Mouse (Mus musculus): ENCODE data around the gene Tmem115. TPM values are rescaled to one million over a fixed set of nuclear protein-coding genes. Genes with fewer than 3 reads are reported as not detected.
A peak's percentile ranks its signal among the peaks of the same experiment; 100 is the strongest.

Tmem115 gene
- polyA plus RNA-seq, 1 experiment from 2014 or later, result 48.1 TPM

DNA sequence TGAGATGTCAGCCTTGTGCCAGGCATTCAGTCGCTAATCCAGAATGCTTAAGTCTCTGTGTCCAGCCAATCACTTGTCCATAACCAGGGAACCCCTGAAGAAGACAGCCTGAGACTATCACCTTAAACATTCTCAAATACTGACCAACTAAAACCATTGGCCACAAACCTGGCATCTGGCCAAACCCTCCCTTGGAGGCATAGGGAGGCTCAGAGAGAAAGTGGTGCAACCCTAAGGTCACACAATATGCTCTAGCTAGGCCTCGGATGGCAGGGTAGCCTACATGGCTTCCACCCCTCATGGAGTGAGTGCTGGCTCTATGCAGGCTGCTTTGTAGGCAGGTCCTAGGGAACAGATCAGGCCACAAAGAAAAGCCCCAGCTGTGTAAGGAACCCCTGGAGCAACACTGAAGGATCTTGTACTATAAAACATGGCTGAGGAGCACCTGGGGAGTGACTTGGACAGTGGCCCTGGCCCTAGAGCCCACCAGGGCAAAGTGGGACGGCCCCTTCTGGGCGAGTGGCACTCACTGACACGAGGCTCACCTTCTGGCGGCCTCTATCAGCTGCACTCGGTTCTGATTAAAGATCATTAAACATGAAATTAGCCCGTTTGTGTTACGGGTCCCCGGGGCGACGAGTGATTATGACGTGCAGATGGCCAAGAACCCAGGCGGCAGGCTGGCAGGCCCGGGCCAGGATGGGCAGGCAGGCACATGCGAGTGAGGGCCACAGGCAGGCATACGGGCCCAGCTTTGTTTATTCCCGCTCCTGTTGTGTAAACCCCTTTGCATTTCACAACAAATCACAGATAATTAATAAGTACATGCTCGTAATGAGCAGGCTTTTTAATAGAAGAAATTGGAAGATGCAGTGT, 28.8 kb upstream of the Tmem115 start:
- Histone ChIP-seq H3K9me3 (no peaks in the 10 kb centered on the region), H3K27ac (replicated peaks) (peak overlapping the region; percentile 70), H3K9ac (no peak overlapping the region), H3K36me3 (no peaks in the 10 kb centered on the region), H3K4me3 (no peak overlapping the region), H3K4me2 (no peak overlapping the region), H3K4me1 (replicated peaks) (peaks cover 57% of the 10 kb centered on the region), H3K27me3 (no peaks in the 10 kb centered on the region)
- WGBS, result 41% methylated on average over 19 of the region's 19 CpGs
- 0 out of 2 replicates have a peak, but pooled peaks have one; percentile 20 for ATAC-seq (ENCODE audit: low FRiP score, low read depth)

DNA sequence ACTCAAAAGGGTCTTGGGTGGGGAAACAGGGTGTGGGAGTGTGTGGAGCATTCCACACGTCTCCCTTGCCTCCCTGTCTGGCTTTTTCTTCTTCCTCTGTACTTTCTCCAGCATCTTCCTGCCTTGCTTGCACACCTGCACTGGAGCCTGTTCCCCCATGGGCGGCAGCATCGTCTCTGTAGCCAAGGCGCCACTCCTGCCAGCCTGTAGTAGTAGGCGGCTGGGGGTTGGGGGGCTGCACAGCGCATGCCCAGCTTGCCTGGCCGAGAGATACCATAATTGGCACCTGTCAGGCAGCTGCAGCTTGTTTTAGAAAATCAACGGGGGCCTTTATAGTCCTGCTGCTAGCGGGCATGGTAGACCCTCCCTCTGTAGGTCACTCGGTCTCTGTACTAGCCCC, 25.5 kb upstream of the Tmem115 start:
- 0 out of 2 replicates have a peak overlapping the region, but pooled peaks have one; percentile 3 for H3K27ac ChIP-seq (replicated peaks)
- no peak overlapping the region for H3K4me2 ChIP-seq
- no peak overlapping the region for H3K4me3 ChIP-seq
- WGBS, result 53% methylated on average over 10 of the region's 10 CpGs
- H3K9me3 ChIP-seq, result no peaks in the 10 kb centered on the region
- H3K27me3 ChIP-seq, result no peaks in the 10 kb centered on the region
- no peaks in the 10 kb centered on the region for H3K36me3 ChIP-seq
- no peak overlapping the region for H3K9ac ChIP-seq
- peaks cover 85% of the 10 kb centered on the region for H3K4me1 ChIP-seq (replicated peaks)
- no peak for ATAC-seq (ENCODE audit: low FRiP score, low read depth)

DNA sequence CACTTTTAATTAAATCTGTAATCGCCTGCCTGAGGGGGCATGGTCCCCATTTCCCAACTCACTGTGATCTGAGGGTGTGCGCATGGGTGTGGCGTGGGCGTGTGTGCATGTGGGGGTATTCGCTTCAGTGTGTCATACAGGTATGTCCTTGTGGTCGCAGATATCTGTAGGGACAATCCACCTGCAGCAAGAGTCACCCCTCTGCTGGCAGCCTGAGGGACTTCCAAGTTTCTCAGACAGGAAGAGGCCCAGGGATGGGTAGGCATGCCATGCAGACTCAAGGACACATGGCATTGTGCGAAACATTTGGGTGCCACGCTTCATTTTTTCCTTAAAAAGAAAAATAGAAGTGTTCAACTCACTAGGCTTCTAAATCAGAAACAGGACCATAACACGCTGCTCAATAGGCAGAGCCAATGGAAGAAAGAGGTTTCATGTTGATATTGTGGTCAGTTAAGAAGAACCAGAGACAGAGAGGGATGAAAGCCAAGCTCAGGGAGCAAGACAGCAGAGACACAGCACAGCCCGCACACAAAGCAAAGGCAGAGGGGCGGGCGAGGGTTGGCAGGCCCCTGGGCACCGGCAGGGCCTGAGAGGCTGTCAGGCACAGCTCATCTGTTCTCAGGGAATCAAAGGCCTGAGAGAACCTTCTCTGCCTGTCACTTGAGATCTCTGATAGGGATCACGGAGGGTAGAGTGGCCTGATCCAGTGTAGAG, 23.2 kb upstream of the Tmem115 start:
- 70% methylated on average over 14 of the region's 14 CpGs for WGBS
- Histone ChIP-seq H3K4me2 (no peak overlapping the region), H3K9ac (no peak overlapping the region), H3K9me3 (no peaks in the 10 kb centered on the region), H3K36me3 (no peaks in the 10 kb centered on the region), H3K4me1 (replicated peaks) (peaks cover 77% of the 10 kb centered on the region), H3K27ac (replicated peaks) (peak overlapping the region; percentile 63), H3K4me3 (no peak overlapping the region), H3K27me3 (no peaks in the 10 kb centered on the region)
- ATAC-seq (ENCODE audit: low FRiP score, low read depth), result no peak

GRCm38 (mm10) chr9:107511436-107511835, 22.3 kb upstream of the Tmem115 start:
- Histone ChIP-seq H3K9ac (no peak overlapping the region), H3K36me3 (no peaks in the 10 kb centered on the region), H3K27me3 (no peaks in the 10 kb centered on the region), H3K4me3 (no peak overlapping the region), H3K27ac (replicated peaks) (peak overlapping the region; percentile 63), H3K9me3 (no peaks in the 10 kb centered on the region), H3K4me1 (replicated peaks) (peaks cover 70% of the 10 kb centered on the region), H3K4me2 (no peak overlapping the region)
- ATAC-seq (ENCODE audit: low FRiP score, low read depth), result no peak
- WGBS, result 32% methylated on average over 8 of the region's 8 CpGs

- WGBS, result 41% methylated on average over 16 of the region's 16 CpGs
- H3K27me3 ChIP-seq, result no peaks in the 10 kb centered on the region
- no peaks in the 10 kb centered on the region for H3K36me3 ChIP-seq
- H3K9me3 ChIP-seq, result no peaks in the 10 kb centered on the region
- ATAC-seq (ENCODE audit: low FRiP score, low read depth), result no peak
- H3K27ac ChIP-seq (replicated peaks), result peak overlapping the region; percentile 63
- peaks cover 67% of the 10 kb centered on the region for H3K4me1 ChIP-seq (replicated peaks)
- no peak overlapping the region for H3K4me3 ChIP-seq
- no peak overlapping the region for H3K4me2 ChIP-seq
- no peak overlapping the region for H3K9ac ChIP-seq
Measured at GRCm38 (mm10) chr9:107512326-107512725, 21.4 kb upstream of the Tmem115 start.

DNA sequence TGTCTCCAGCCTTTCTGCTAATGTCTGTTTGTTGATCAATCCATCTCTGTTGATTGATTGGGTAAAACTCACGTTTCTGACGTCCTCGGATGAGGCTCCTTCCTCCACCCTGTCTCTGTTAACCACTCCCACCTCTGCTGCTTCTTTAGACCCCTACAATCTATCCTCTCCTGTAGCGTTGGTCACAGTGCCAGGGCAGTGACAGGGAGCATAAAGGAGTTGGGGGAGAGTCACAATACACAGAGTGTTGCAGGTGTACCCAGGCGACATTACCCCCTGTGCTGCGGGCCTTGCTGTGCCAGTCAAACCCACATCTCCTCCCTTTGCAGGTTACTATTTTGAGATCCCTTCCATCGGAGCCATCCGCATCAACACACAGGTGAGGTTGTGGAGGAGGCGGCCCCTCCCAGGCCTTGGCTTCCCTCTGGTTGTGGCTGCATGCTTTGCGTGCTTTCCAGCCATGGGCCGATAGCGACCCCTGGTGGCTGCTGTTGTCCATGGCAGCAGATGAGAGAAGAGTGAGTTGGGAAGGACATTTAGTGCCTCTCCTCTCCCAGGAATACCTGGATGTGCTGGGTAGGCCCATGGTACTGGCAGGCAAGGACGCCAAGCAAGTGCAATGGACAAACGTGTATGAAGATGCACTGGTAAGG, 19.3 kb upstream of the Tmem115 start:
- peaks cover 46% of the 10 kb centered on the region for H3K4me1 ChIP-seq (replicated peaks)
- H3K4me2 ChIP-seq, result no peak overlapping the region
- no peaks in the 10 kb centered on the region for H3K9me3 ChIP-seq
- peak; percentile 63; the same call in 1 of the 2 replicates for ATAC-seq (ENCODE audit: low FRiP score, low read depth)
- no peak overlapping the region for H3K9ac ChIP-seq
- WGBS, result 21% methylated on average over 14 of the region's 14 CpGs
- H3K27me3 ChIP-seq, result no peaks in the 10 kb centered on the region
- no peak overlapping the region for H3K27ac ChIP-seq (replicated peaks)
- H3K4me3 ChIP-seq, result no peak overlapping the region
- no peaks in the 10 kb centered on the region for H3K36me3 ChIP-seq

DNA sequence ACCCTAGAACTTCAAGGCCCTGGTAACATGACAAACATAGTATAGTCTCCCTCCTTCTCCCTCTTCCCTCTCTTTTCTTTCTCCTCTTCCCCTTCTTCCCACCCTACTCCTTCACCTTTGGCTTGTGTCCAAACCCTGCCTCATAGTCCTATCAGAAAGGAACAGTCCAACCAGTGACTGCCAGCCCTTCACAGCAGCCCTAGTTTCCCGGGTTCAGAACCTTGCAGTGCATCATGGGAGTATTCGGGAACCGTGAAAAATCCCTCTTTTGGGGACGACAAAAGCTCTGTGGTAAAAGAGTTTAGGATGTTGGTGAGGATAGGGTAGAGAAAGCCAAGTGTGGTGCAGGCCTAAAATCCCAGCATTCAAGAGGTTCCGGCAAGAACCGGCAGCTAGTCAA, 13.4 kb upstream of the Tmem115 start:
- ATAC-seq (ENCODE audit: low FRiP score, low read depth), result no peak
- 40% methylated on average over 6 of the region's 6 CpGs for WGBS
- Histone ChIP-seq H3K36me3 (peaks cover 8% of the 10 kb centered on the region; the same call in 1 of the 2 replicates), H3K27ac (replicated peaks) (no peak overlapping the region), H3K4me1 (replicated peaks) (peaks cover 20% of the 10 kb centered on the region), H3K27me3 (peaks cover 12% of the 10 kb centered on the region), H3K4me3 (no peak overlapping the region), H3K9ac (no peak overlapping the region), H3K9me3 (no peaks in the 10 kb centered on the region), H3K4me2 (no peak overlapping the region)

DNA sequence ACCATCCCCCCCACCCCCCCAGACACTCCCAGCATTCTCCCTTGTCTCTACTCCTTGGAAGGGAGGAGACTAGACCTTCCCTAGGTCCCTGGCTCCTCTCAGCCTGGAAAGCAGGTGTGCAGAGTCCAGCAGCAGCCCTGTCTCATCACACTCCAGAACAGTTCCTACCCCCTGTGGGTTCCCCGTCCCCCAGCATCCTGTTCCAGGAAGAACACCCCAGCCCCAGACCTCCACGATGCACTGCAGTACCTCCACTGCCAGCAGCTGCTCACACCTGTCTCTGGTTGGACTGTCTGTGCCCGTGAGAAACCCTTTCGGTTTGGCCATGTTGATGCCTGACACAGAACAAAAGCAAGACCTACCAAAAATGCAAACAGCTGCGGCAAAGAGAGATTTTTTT, 12.6 kb upstream of the Tmem115 start:
- 63% methylated on average over 5 of the region's 5 CpGs for WGBS
- H3K9ac ChIP-seq, result no peak overlapping the region
- peaks cover 21% of the 10 kb centered on the region for H3K4me1 ChIP-seq (replicated peaks)
- H3K4me2 ChIP-seq, result no peak overlapping the region
- H3K27me3 ChIP-seq, result peaks cover 20% of the 10 kb centered on the region
- H3K4me3 ChIP-seq, result no peak overlapping the region
- no peak for ATAC-seq (ENCODE audit: low FRiP score, low read depth)
- H3K36me3 ChIP-seq, result peaks cover 8% of the 10 kb centered on the region; the same call in 1 of the 2 replicates
- H3K9me3 ChIP-seq, result no peaks in the 10 kb centered on the region
- 0 out of 2 replicates have a peak overlapping the region, but pooled peaks have one; percentile 20 for H3K27ac ChIP-seq (replicated peaks)

- no peak for ATAC-seq (ENCODE audit: low FRiP score, low read depth)
- peak overlapping the region; percentile 23 for H3K4me2 ChIP-seq
- H3K9me3 ChIP-seq, result no peaks in the 10 kb centered on the region
- no peak overlapping the region; the same call in 1 of the 2 replicates for H3K27ac ChIP-seq (replicated peaks)
- WGBS, result 30% methylated on average over 25 of the region's 25 CpGs
- H3K4me1 ChIP-seq (replicated peaks), result peaks cover 28% of the 10 kb centered on the region
- H3K27me3 ChIP-seq, result peaks cover 24% of the 10 kb centered on the region
- no peak overlapping the region for H3K9ac ChIP-seq
- no peak overlapping the region for H3K4me3 ChIP-seq
- peaks cover 8% of the 10 kb centered on the region; the same call in 1 of the 2 replicates for H3K36me3 ChIP-seq
Measured at GRCm38 (mm10) chr9:107521711-107522399, 11.9 kb upstream of the Tmem115 start.

DNA sequence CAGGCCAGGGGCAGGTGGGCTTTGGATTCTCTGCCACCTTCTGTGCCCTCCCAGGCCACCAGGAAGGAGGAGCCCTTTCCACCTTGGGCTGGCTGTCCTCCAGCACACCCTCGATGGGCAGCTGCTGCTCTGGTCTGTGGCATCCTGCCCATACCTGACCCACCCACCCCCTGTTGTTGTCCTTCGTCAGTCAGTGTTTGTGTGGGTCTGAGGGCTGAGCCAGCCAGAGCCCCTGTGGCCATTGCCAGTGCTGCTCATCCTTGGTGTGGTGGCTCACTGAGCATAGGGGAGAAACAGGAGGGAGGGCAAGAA, 11.4 kb upstream of the Tmem115 start:
- 13% methylated on average over 2 of the region's 2 CpGs for WGBS
- ATAC-seq (ENCODE audit: low FRiP score, low read depth), result no peak
- Histone ChIP-seq H3K9me3 (no peaks in the 10 kb centered on the region), H3K4me2 (peak overlapping the region; percentile 23), H3K4me1 (replicated peaks) (peaks cover 29% of the 10 kb centered on the region), H3K27ac (replicated peaks) (no peak overlapping the region), H3K4me3 (no peak overlapping the region), H3K36me3 (peaks cover 8% of the 10 kb centered on the region; the same call in 1 of the 2 replicates), H3K9ac (no peak overlapping the region), H3K27me3 (peaks cover 24% of the 10 kb centered on the region)

GRCm38 (mm10) chr9:107526198-107527026, 7.3 kb upstream of the Tmem115 start:
- Histone ChIP-seq H3K27ac (replicated peaks) (no peak overlapping the region), H3K4me1 (replicated peaks) (peaks cover 22% of the 10 kb centered on the region), H3K4me3 (peak overlapping the region; percentile 28), H3K4me2 (peak overlapping the region; percentile 55), H3K27me3 (peaks cover 24% of the 10 kb centered on the region), H3K36me3 (peaks cover 8% of the 10 kb centered on the region; the same call in 1 of the 2 replicates), H3K9ac (no peak overlapping the region), H3K9me3 (no peaks in the 10 kb centered on the region)
- WGBS, result 7% methylated on average over 44 of the region's 44 CpGs
- peak; percentile 69 for ATAC-seq (ENCODE audit: low FRiP score, low read depth)

Data from hindbrain, embryonic 15.5 days (tissue).